In the genomic region with DNA sequence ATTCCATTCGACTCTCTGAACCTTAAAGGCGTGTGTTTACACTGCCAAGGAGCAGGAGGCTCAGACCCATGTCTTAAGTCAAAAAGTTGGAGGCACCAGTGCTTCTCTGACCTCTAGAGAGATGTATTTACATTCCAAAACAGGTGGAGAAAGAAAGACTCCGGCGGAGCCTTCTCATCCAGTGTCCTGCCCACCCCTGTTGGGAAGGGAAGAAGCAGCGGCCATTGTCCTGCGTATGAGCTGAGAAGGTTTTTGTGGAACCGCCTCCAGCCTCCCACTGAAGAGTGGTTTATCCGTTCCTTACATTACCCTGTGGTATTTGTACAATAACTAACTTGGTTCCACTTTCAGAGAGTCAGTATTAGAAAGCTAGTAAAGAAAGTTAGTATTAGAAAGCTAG, we compare ENCODE assay signal across 22 mouse cellular contexts.
"Had no signal": no experiment of that assay in that cellular context is flagged by ENCODE, and none has a peak within 500 bp of the region (broad histone marks: within the 10 kb centered on the region; RNA-seq: fewer than 3 reads in every experiment).

No protein-coding gene starts in this region.

- H3K36me3 ChIP-seq: heart, embryonic 13.5 days; heart, embryonic 15.5 days; hindbrain, embryonic 13.5 days; hindbrain, embryonic 15.5 days; limb, embryonic 10.5 days; limb, embryonic 12.5 days; liver, embryonic 13.5 days; liver, embryonic 15.5 days had no signal

- H3K4me3 ChIP-seq: heart, adult 2 months; heart, embryonic 13.5 days; heart, embryonic 15.5 days; hindbrain, embryonic 13.5 days; hindbrain, embryonic 15.5 days; layer of hippocampus, adult 2 months; left cerebral cortex, adult 2 months; limb, embryonic 10.5 days; limb, embryonic 12.5 days; liver, embryonic 13.5 days; liver, embryonic 15.5 days had no signal

- H3K27me3 ChIP-seq: heart, embryonic 13.5 days; heart, embryonic 15.5 days; hindbrain, embryonic 15.5 days; limb, embryonic 12.5 days; liver, embryonic 13.5 days had no signal

- H3K4me1 ChIP-seq: heart, embryonic 13.5 days; heart, embryonic 15.5 days; limb, embryonic 10.5 days; liver, embryonic 13.5 days; liver, embryonic 15.5 days had no signal

- DNase-seq: gastrocnemius, postnatal 14 days; gastrocnemius, postnatal 36 days; heart, adult 11 months; heart, adult 2 months; heart, postnatal 14 days; heart, postnatal 36 days; kidney, adult 18-20 months; kidney, adult 8-10 months; kidney, postnatal 10 days; kidney, postnatal 25 days; kidney, postnatal 4 days; liver; liver, embryonic 13.5 days had no signal

- H3K9me3 ChIP-seq: heart, embryonic 13.5 days; heart, embryonic 15.5 days; hindbrain, embryonic 13.5 days; hindbrain, embryonic 15.5 days; limb, embryonic 10.5 days; limb, embryonic 12.5 days; liver, embryonic 13.5 days; liver, embryonic 15.5 days had no signal
